Mouse (Mus musculus): ENCODE measurements around the gene Zfp57. TPM values are rescaled to one million over a fixed set of nuclear protein-coding genes. Genes with fewer than 3 reads are reported as not detected.

The Zfp57 gene
- polyA plus RNA-seq (2011; ENCODE audit: insufficient read length, low read depth, missing spikeins) = 67.2 and 80.0 TPM in 2 replicates

DNA sequence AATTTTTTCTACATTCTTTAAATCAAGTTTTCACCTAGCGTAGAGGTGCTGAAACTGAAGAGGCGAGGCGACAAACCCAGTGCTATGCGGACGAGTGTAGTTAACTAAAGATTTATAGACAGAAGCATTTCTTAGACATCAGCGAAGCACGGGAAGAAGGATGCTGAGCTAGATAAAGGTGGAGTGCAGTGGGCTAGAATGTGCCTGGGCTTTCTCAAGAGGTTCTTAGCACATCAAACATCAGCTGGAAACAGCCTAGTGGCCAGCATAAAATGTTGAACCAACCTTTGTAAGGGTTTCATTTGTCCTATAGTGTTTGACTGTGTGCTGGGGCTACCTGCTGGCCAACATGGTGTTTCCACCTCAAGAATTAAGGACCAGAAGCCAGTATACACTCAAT is at the start of gene Zfp57:
Zfp57 (plus strand) TSS at position 301 of the 400 bp plus-strand sequence.
- no peak for TF ChIP-seq POLR2A (IDR thresholded peaks at IDR 0.05; ENCODE audit: low read depth, low read length)
- TF ChIP-seq CTCF (IDR thresholded peaks at IDR 0.05; ENCODE audit: borderline replicate concordance, insufficient read depth, low read length) = no peak
- Histone ChIP-seq H3K4me1 (ENCODE audit: control insufficient read depth, insufficient read depth, low read length) (peaks cover 5% of the 10 kb centered on the region; the same call in 1 of the 2 replicates), H3K27ac (ENCODE audit: insufficient read depth, low read length) (0 out of 2 replicates have a peak within 1 kb of the TSS, but pooled peaks have one; percentile 10), H3K4me3 (ENCODE audit: insufficient read depth, low read length) (no peak within 1 kb of the TSS)

- no peak overlapping the region for H3K27ac ChIP-seq (ENCODE audit: insufficient read depth, low read length)
- H3K4me1 ChIP-seq (ENCODE audit: control insufficient read depth, insufficient read depth, low read length) = peaks cover 6% of the 10 kb centered on the region; the same call in 1 of the 2 replicates
- H3K4me3 ChIP-seq (ENCODE audit: insufficient read depth, low read length) = no peak overlapping the region
- TF ChIP-seq CTCF (IDR thresholded peaks at IDR 0.05; ENCODE audit: borderline replicate concordance, insufficient read depth, low read length) = no peak
- no peak for TF ChIP-seq POLR2A (IDR thresholded peaks at IDR 0.05; ENCODE audit: low read depth, low read length)
Measured at GRCm38 (mm10) chr17:36952631-36953030, 48.3 kb upstream of the Zfp57 start.

- no peak for TF ChIP-seq CTCF (IDR thresholded peaks at IDR 0.05; ENCODE audit: borderline replicate concordance, insufficient read depth, low read length)
- no peak for TF ChIP-seq POLR2A (IDR thresholded peaks at IDR 0.05; ENCODE audit: low read depth, low read length)
- Histone ChIP-seq H3K4me3 (ENCODE audit: insufficient read depth, low read length) (no peak overlapping the region), H3K27ac (ENCODE audit: insufficient read depth, low read length) (no peak overlapping the region), H3K4me1 (ENCODE audit: control insufficient read depth, insufficient read depth, low read length) (peaks cover 6% of the 10 kb centered on the region; the same call in 1 of the 2 replicates)
Measured at GRCm38 (mm10) chr17:36953062-36953461, 47.9 kb upstream of the Zfp57 start.

DNA sequence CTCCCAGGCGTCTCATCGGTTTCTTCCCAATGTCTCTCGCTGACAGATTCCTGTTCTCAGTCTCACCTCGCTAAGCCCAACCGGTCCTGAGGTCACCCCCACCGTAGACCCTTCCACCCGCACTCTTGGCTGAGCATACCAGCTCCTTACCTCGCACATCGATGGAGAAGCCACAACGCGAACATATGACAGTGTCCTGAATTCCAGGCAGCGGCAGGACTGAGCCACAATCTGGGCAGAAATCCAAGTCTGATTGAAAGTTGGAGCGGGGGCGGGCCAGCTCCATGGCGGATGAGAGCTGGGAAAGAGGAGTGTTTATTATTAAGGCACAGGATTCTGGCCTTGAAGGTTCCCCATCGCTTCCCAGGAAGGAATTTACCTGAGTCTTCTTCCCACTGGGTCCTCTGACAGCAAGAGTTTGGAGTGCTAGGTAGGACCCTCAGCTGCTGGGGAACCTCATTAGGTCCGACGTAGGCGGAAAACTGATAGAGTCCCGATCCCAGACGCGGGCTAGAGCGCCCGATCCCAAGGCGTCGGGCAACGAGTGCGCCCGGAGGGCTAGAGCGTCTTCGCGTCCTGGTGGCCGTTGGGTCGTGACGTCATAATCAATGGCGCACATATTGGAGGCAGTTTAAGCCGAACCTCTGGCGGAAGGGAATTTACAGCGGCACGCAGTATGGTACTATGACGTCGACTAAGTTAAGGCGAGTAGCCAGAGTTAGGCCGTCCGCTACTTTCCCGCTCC is 42.8 kb upstream of the Zfp57 start, which contains the start of the genes Znrd1 and Znrd1as:
Znrd1 (minus strand) TSS at position 561 of the 745 bp plus-strand sequence.
Znrd1as (plus strand) TSS at position 594 of the 745 bp plus-strand sequence.
- Histone ChIP-seq H3K27ac (ENCODE audit: insufficient read depth, low read length) (peak within 1 kb of the TSS; percentile 61), H3K4me3 (ENCODE audit: insufficient read depth, low read length) (peak within 1 kb of the TSS; percentile 60), H3K4me1 (ENCODE audit: control insufficient read depth, insufficient read depth, low read length) (0 out of 2 replicates have a peak, but pooled peaks cover 3% of the 10 kb centered on the region)
- TF ChIP-seq CTCF (IDR thresholded peaks at IDR 0.05; ENCODE audit: borderline replicate concordance, insufficient read depth, low read length) = no peak
- TF ChIP-seq POLR2A (IDR thresholded peaks at IDR 0.05; ENCODE audit: low read depth, low read length) = peak; percentile 75

DNA sequence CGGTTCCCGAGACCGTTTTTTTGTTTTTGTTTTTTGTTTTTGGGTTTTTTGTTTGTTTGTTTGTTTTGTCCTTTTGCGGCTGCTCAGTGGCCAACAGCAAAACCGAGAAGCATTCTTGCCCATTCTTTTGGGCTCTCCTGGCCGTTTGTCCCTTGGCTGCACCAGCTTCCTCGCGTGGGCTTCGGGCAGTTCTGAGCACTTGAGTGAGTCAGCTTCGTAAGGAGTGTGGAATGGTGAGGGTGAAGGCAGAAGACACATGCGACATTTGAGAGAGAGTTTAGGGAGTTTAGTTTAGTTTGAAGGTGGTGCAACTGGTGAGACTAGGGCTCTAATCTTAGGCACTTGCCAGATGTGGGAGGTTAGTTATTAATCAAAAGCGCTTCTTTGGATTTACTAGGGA is 42.1 kb upstream of the Zfp57 start:
- 0 out of 2 replicates have a peak overlapping the region, but pooled peaks have one; percentile 0 for H3K27ac ChIP-seq (ENCODE audit: insufficient read depth, low read length)
- TF ChIP-seq POLR2A (IDR thresholded peaks at IDR 0.05; ENCODE audit: low read depth, low read length) = no peak
- TF ChIP-seq CTCF (IDR thresholded peaks at IDR 0.05; ENCODE audit: borderline replicate concordance, insufficient read depth, low read length) = no peak
- 0 out of 2 replicates have a peak, but pooled peaks cover 3% of the 10 kb centered on the region for H3K4me1 ChIP-seq (ENCODE audit: control insufficient read depth, insufficient read depth, low read length)
- H3K4me3 ChIP-seq (ENCODE audit: insufficient read depth, low read length) = peak overlapping the region; percentile 51

DNA sequence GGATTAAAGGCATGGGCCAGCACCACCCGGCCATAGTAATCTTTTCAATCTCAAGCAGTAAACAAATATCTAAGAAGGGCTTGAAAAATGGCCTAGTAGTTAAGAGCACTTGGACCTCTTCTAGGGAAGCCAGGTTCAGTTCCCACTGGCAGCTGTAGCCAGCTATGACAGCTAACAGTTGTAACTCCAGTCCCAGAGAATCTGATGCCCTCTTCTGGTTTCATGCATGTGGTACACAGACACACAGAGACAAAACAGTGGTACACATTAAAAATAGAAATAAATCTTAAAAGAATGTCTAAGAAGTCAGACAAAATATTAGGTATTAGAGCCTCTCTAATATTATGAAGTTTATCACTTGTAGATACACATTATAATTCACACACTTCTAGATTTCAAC is 39.8 kb upstream of the Zfp57 start:
- TF ChIP-seq CTCF (IDR thresholded peaks at IDR 0.05; ENCODE audit: borderline replicate concordance, insufficient read depth, low read length) = no peak
- no peak for TF ChIP-seq POLR2A (IDR thresholded peaks at IDR 0.05; ENCODE audit: low read depth, low read length)

DNA sequence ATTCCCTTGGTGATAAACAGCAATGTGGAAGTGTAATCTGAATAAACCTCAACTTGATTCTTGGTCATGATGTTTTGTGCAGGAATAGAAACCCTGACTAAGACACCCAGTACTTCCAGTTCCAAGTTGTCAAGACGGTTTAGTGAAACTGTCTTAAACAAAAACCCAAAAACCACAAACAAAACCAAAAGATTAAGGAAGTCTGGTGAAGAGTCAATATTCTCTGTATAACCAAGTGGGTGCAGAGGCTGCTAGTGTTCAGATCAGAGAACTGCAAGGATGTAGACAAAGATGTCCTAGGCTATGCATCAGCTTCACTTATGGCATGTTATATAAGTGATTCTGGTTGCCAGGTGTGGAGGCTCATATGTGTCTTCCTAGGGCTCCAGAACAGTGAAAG is 34.1 kb upstream of the Zfp57 start:
- H3K27ac ChIP-seq (ENCODE audit: insufficient read depth, low read length) = no peak overlapping the region
- H3K4me1 ChIP-seq (ENCODE audit: control insufficient read depth, insufficient read depth, low read length) = no peaks in the 10 kb centered on the region
- TF ChIP-seq CTCF (IDR thresholded peaks at IDR 0.05; ENCODE audit: borderline replicate concordance, insufficient read depth, low read length) (no peak), POLR2A (IDR thresholded peaks at IDR 0.05; ENCODE audit: low read depth, low read length) (no peak)
- H3K4me3 ChIP-seq (ENCODE audit: insufficient read depth, low read length) = no peak overlapping the region

More for the DNA sequence above, 39.8 kb upstream of the Zfp57 start:
- H3K27ac ChIP-seq (ENCODE audit: insufficient read depth, low read length) = no peak overlapping the region
- no peak overlapping the region for H3K4me3 ChIP-seq (ENCODE audit: insufficient read depth, low read length)
- H3K4me1 ChIP-seq (ENCODE audit: control insufficient read depth, insufficient read depth, low read length) = 0 out of 2 replicates have a peak, but pooled peaks cover 3% of the 10 kb centered on the region

DNA sequence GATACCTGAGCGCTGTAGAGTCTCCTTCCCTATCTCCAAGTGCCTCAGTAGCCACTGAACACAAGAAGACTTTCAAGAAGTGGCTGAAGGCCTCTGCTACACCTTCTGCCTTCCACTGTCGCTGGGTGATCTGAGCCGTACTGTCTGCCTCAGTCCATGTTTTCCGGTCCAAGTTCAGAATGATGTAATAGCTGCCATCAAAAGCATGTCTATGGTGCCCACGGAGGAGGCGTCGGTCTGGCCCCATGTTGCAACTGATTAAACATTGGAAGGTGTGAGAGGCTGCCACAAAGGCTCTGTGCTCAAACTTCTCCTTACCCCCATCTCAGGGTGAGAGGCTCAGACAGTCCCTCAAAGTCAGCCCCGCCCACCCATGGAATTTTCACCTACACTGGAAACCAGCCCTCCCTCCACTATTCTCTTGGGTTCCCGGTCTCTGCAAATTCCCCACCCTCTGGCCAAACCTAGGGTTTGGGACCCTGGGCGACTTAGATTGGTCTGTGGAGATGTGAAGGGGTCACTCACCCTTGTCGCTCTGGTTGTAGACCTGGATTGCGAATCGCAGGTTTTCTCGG is 30.6 kb upstream of the Zfp57 start:
- TF ChIP-seq POLR2A (IDR thresholded peaks at IDR 0.05; ENCODE audit: low read depth, low read length) (no peak), CTCF (IDR thresholded peaks at IDR 0.05; ENCODE audit: borderline replicate concordance, insufficient read depth, low read length) (no peak)
- no peak overlapping the region for H3K27ac ChIP-seq (ENCODE audit: insufficient read depth, low read length)
- no peak overlapping the region for H3K4me3 ChIP-seq (ENCODE audit: insufficient read depth, low read length)
- no peaks in the 10 kb centered on the region for H3K4me1 ChIP-seq (ENCODE audit: control insufficient read depth, insufficient read depth, low read length)

GRCm38 (mm10) chr17:36971172-36971850 is 29.7 kb upstream of the Zfp57 start:
- no peak overlapping the region for H3K4me3 ChIP-seq (ENCODE audit: insufficient read depth, low read length)
- TF ChIP-seq CTCF (IDR thresholded peaks at IDR 0.05; ENCODE audit: borderline replicate concordance, insufficient read depth, low read length) (no peak), POLR2A (IDR thresholded peaks at IDR 0.05; ENCODE audit: low read depth, low read length) (no peak)
- H3K4me1 ChIP-seq (ENCODE audit: control insufficient read depth, insufficient read depth, low read length) = no peaks in the 10 kb centered on the region
- H3K27ac ChIP-seq (ENCODE audit: insufficient read depth, low read length) = no peak overlapping the region

Data from embryonic fibroblast, embryonic 13.5 days (primary cell).